In genomic region chr11:32751863-32752594, GRCm38 (mm10) we compare ENCODE assay signal across 13 mouse cellular contexts.
DNase-seq lines count a peak whose midpoint lies in the region; ATAC-seq and TF ChIP-seq lines count a peak whose summit lies in the region.
"Had no signal": no experiment of that assay in that cellular context is flagged by ENCODE, and none has a peak within 500 bp of the region (broad histone marks: within the 10 kb centered on the region; RNA-seq: fewer than 3 reads in every experiment).

No protein-coding gene starts in this region.

- H3K27ac ChIP-seq in embryonic fibroblast, embryonic 13.5 days (ENCODE audit: insufficient read depth, low read length): peak overlapping the region; percentile 55
- H3K27ac ChIP-seq: embryonic facial prominence, embryonic 15.5 days; hindbrain, embryonic 14.5 days; midbrain, embryonic 12.5 days had no signal

- ATAC-seq in megakaryocyte progenitor cell, adult 5-6 weeks (replicated peaks; ENCODE audit: poor library complexity): no peak
- ATAC-seq: Patski had no signal

- no peak for TF ChIP-seq CTCF in embryonic fibroblast, embryonic 13.5 days (IDR thresholded peaks at IDR 0.05; ENCODE audit: borderline replicate concordance, insufficient read depth, low read length)

- TF ChIP-seq POLR2A in embryonic fibroblast, embryonic 13.5 days (IDR thresholded peaks at IDR 0.05; ENCODE audit: low read depth, low read length): peak; percentile 8; the same call in 1 of the 2 replicates

- no peak overlapping the region for H3K4me3 ChIP-seq in embryonic fibroblast, embryonic 13.5 days (ENCODE audit: insufficient read depth, low read length)
- H3K4me3 ChIP-seq: embryonic facial prominence, embryonic 15.5 days; midbrain, embryonic 12.5 days had no signal

- peak; percentile 19 for DNase-seq in kidney, adult 9 months
- DNase-seq in kidney, postnatal 14 days: no peak
- DNase-seq in right cerebral cortex, postnatal 25 days: peak; percentile 9
- no peak for DNase-seq in right cerebral cortex, postnatal 36 days (ENCODE audit: low spot score in 2 of 2)
- no peak for DNase-seq in embryo, embryonic 11 days
- DNase-seq: cerebellum, adult 9-10 months; lung, postnatal 36 days had no signal

- H3K4me1 ChIP-seq in embryonic fibroblast, embryonic 13.5 days (ENCODE audit: control insufficient read depth, insufficient read depth, low read length): no peaks in the 10 kb centered on the region; the same call in 1 of the 2 replicates
- H3K4me1 ChIP-seq: midbrain, embryonic 12.5 days had no signal

Comparison
In these comparisons a context has a peak if more than half of its experiments do, and no peak if none do; other contexts are left out.
1. DNase-seq: peak in kidney, adult 9 months (single experiment) and right cerebral cortex, postnatal 25 days (single experiment); none in kidney, postnatal 14 days (single experiment), right cerebral cortex, postnatal 36 days (0 of 2) and embryo, embryonic 11 days (single experiment).